Mouse (Mus musculus) lung, adult 2 months (tissue): ENCODE measurements at regions not wholly inside any gene's neighbourhood (a gene's known extent, or its start where the extent isn't known, plus 50 kb on each side); places are given as distances from the start of the nearest gene placed in this dataset.

ENCODE experiments used
- CTCF ChIP-seq: fragments of 200-500 bp; IDR thresholded peaks from 2 replicates; pipeline ENCODE4 v1.5.1; 2011; ENCODE audit warnings: mild to moderate bottlenecking, low read length, control low read depth; ENCODE audit not compliant: insufficient read depth
- POLR2A ChIP-seq: fragments of 200-500 bp; IDR thresholded peaks from 2 replicates; pipeline ENCODE4 v1.6.1; 2011; ENCODE audit warnings: low read depth, mild to moderate bottlenecking, control low read depth, low read length, borderline replicate concordance; ENCODE audit errors: extremely low read depth

DNA sequence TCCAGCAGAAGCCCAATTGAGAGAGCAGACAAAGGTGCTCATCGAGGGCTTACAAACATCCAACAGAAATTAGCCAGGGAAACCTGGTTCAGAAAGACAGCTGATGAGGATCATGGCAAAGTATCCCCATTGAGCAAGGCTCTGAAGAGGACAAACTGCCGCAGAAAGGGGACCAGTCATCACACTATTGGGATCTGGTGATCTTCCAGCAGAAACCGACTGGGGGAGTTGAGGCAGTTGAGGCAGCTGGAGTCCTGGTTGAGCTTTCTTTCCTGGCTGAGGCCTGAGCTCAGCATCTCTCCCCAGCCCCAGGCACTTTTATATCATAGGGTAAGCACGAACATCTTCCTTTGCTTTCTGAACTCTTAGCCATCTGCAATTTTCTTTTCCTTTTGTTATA is 282.7 kb downstream of the Insig2 start:
- TF ChIP-seq CTCF (no peak), POLR2A (no peak)
